Mouse (Mus musculus): ENCODE measurements around the gene Ddx55.

Gene Ddx55

DNA sequence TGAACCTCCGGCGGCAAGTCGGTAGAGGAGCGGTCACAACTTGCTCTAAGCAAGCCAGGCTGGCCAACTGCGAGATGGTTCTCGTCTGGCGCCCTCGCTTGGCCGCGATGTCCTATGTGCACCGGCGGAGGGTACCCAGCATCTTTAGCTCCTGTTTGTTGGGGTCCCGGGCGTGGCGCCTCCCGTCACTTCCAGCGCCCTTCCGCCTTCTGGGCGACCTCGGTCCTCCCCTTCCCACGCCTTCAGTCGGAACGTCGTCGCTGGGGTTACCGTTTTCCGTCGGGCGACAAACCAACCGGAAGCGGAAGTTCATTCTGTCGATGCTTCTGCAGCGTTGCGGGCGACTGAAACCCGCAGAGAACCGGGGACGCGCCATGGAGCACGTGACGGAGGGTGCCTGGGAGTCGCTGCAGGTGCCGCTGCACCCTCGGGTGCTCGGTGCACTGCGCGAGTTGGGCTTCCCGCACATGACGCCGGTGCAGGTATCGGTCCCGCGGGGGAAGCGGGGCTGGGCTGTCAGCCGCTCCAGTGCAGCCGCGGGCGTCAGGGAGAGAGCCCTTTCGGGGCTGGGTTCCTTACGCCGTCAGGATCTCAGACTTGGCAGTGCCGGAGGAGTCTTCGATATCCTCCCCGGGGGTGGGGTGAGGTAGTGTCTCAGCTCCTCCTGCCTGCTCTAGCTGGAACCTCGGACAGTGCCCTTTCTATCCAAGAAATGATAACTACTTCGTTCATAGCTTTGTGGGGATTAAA is at the start of gene Ddx55:
Ddx55 (plus strand) TSS at position 307 of the 750 bp plus-strand sequence.
- DNase-seq (ENCODE audit: low spot score in 2 of 2) = peak; percentile 85 to 87

DNA sequence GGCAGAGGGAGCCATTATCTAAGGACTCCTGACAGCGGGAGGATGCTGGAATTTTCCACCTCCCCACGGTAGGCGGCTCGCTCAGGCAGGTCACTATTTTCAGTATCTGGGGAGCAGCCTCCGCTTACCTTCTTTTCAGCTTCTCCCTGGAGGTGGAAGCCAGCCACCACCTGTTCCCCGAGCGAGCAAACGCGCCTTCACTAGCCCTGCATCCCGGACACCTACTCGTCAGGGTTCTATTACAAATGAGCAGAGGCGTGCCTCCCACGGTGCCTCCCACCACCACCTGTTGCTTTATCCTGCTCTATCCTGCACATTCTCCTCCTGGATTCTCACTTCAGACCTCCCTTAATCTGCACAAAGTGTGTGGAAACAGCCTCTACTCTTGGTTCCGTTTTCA is 48.9 kb upstream of the Ddx55 start:
- peak; percentile 50 to 54 for DNase-seq (ENCODE audit: low spot score in 2 of 2)

DNA sequence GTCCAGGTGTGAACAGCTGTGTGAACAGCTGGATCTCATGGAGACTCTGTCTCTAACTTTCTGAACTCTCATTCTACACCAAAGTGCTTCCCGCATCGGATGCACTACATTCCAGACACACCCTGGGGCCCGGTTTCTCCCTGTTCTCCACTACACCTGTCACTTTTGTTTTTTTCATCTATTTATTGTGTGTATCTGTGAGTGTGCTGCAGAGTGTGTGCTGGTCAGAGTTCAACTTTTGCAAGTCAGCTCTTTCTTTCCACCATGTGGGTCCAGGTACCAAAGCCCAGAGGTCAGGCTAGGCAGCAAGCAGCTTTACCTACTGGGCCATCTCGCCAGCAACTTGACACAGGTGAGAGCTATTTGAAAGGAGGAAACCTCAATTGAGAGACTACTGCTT is 47.4 kb upstream of the Ddx55 start:
- no peak for DNase-seq (ENCODE audit: low spot score in 2 of 2)

DNA sequence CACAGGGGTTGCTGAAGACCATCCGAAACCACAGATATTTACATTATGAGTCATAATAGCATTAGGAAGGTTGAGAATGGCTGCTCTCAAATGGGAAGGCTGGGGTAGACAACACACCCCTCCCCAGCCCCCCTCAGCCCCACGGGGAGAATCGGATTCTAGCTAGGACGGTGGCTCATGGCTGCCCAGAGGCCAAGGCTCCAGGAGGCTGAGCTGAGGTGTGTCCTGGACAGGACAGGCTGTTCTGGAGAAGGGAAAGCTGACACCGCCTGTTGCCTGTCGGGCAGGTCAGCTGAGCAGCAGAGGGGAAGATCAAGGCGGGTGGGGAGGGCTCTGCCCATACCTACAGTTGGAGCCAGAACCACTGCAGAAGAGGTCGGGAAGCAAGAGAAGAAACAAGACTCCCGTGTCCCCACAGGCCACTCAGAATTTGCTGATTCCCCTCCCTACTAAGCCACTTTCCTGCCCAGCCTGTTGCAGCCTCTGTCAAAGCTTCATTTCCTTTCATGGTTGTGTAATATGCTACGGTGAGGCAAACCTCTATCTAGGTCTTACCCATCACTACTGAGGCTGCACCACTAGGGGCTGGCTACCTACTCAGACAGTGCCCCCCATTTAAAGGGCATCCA is 45.8 kb upstream of the Ddx55 start:
- DNase-seq (ENCODE audit: low spot score in 2 of 2) = no peak

DNA sequence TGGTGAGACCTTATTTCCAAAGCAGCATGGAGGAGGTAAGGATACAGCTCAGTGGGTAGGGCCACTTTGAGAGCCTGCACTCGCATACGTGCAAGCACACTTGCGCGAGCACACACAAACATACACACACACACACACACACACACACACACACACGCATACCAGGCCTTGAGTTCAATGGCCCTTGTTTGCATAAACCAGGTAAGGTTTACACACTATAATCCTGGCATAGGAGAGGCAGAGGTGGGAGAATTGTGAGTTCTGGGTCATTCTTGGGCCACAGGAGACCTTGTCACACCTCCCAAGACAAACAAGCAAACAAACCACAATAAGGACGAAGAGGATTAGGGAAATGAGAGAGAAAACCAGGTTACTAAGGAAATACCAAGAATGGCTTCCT is 43.5 kb upstream of the Ddx55 start:
- no peak for DNase-seq (ENCODE audit: low spot score in 2 of 2)

DNA sequence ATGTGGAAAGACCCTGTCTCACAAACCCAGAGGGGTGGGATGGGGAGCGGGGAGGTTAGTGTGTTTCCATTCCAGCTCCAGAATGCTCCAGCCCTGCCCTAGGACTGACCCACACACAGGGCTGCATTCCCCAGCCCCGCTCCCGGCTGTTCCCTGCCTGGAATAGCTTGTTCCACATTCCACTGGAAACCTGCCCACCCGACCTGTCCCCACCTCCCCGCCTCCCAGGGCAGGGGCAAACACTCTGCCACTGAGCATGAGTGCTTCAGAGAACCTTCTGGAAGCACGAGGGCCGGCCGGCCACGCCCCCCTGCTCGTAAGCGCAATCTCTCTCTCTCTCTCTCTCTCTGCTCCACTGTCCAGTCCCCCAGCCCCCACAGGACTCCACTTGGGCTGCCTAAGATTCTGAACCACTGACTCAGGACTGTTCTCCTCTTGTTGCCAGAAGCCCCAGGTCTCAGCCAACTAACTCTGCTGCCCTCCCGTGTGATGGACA is 42.9 kb upstream of the Ddx55 start:
- DNase-seq (ENCODE audit: low spot score in 2 of 2) = no peak

DNA sequence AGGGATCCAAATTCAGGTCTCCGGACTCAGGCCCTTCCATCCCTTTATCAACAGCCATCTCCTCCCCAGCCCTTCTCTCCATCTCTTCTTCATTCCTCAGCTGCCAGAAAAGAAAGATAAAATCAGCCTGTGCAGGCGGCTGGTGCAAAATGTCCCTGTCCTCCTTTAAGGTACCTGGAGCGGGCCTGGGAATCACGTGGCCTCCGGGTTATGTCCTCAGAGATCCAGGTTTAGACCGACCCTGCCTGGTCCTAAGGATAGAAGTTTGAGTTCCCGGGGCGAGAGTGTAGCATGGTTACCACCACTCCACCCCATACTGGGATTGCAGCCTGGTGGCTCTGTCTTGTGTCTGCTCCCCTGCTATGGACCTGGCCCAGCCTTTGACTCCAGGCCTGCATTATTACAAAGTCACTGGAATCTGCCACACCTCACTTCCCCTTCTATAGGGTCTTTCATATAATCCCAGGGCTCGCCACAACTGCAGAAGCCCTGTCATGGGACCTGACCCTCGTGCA is 42.1 kb upstream of the Ddx55 start:
- DNase-seq (ENCODE audit: low spot score in 2 of 2) = no peak

DNA sequence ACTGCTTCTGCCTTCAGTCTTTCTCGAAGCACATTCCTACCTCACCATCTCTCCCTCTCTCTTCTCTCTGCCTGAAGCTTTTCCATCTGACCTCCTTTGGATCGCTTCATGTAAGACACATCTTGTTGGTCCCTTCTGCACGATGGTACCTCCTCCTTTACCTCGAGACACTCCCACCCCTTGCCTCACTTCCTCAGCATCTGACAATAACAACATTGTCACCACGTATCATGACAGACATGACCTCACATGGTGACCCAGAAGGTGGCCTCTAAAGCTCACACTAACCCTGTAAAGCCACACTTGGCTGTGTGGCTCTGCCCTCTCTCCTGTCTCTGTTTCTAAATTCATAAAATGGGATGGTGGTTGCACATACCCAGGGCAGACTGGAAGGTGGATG is 36.9 kb upstream of the Ddx55 start:
- no peak for DNase-seq (ENCODE audit: low spot score in 2 of 2)

DNA sequence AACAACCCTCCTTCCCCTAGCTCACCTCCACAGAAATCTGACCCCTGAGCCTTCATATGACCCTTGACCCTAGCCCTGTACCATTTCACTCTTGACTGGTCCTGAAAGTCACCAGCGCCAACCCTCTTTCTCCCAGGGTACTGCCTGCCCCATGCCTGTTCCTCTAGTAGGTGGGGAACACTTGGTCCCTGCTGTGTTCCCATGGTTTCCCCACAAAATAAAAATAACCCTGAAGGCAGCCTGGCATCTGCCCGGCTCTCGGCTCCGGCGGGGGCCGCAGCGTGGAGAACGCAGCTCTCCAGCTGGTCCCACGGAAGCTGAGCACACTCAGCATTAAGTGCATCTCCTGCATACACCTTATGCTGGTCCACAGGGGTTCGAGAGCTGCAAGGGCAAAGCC is 34.0 kb upstream of the Ddx55 start:
- DNase-seq (ENCODE audit: low spot score in 2 of 2) = peak; percentile 63 to 68

DNA sequence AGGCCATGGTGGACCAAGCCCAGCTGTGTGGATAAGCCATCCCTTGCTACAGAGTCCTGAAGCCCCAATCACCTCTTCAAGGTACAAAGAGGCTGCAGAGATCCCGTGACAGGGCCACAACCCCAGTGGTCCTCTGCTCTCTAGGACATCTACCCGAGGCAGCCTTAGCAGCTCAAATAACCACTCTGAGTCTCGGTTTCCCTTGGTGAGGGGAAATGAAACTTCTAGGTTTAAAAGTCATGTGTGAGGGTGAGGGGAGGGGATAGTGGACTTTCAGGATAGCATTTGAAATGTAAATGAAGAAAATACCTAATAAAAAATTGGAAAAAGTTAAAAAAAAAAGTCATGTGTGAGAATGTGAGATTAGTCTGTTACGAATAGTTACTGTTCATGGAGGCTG is 31.1 kb upstream of the Ddx55 start:
- no peak for DNase-seq (ENCODE audit: low spot score in 2 of 2)

DNA sequence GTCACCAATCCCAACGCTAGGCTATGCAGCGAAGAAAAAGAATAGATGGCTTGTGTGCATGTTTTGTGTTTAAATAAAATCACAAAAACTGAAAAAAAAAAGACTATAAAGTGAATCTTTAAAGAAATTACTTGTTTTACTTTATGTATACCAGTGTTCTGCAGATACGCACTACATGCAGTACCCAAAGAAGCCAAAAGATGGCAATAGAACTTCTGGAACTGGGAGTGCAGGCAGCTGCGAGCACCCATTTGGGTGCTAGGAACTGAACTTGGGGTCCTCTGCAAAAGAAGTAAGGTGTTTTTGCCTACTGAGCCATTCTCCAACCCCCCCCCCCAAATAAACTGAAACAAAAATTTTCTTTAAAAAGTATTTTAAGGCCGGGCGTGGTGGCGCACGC is 29.6 kb upstream of the Ddx55 start:
- DNase-seq (ENCODE audit: low spot score in 2 of 2) = no peak

DNA sequence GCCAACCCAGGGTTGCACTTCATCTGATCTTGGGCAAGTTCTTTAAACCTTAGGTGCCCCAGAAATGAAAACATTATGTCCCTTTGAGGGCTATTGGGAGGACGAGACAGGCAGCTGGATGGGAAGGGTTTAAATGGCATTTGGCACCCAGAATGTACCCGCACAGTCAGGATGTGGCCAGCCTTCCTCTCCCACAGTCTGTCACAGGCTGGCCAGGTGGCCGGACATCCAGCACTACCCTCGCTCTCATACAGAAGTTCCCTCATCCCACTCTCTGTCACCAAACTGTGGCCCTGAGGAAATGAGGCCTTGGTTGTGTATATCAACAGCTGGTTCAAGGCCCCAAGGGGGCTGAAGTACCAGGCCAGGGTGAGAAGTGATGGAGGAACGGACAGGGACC is 27.7 kb upstream of the Ddx55 start:
- DNase-seq (ENCODE audit: low spot score in 2 of 2) = no peak

DNA sequence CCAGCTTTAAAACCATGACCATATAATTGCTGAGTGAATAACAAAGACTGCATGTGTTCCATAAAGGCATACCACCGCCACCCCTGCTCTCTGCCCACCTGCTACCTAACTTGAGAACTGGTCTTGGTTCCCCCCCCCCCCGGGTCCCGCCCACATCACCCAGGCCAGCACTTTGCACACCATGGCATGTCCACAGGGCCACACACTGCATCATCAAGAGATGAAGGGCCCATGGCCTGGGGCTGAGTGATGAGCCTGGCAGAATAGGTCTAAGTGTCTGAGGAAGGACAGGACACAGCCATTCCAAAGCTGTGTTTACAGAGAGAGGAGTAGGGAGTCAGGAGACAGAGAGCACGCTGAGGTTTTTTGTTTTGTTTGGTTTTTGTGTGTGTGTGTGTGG is 24.3 kb upstream of the Ddx55 start:
- no peak for DNase-seq (ENCODE audit: low spot score in 2 of 2)

DNA sequence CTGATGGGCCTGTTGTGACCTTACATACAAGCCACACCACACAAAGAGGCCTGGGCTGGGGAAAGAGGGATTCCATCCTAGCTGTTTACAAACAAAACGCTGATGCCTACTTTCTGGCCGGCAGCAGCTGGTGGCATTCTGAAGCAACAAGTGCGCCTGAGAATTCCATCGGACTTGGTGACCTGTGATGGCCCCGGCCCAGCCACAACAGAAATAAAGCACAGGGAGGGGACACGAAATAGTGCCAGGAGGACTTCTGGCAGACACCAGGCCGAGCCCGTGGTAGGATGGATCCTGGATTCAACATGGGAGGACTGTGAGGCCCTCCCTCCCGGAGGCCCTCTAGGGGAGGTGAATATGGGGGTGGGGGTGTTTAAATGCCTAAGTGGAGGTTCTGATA is 23.9 kb upstream of the Ddx55 start:
- no peak for DNase-seq (ENCODE audit: low spot score in 2 of 2)

DNA sequence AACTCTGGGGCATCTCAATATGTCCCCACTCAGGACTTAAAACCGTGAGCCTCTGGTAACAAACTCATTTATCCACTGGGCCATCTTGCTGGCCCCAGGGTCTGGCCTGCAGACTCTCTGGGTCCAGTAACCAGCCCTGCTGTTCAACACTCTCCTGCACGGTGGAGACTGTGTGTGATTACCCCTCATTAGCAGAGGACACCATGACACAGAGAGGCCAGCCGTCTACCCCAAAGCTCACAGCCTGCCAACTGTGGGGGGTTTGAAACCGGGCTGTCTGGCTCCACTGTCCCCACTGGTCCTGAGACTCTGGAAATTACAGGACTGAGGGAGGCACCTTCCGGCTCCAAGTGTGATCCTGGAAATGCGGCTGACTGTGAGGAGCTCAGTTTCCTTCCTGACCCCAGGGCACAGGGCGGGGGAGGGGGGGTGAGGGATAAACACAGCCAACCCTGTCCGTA is 23.4 kb upstream of the Ddx55 start:
- DNase-seq (ENCODE audit: low spot score in 2 of 2) = no peak

DNA sequence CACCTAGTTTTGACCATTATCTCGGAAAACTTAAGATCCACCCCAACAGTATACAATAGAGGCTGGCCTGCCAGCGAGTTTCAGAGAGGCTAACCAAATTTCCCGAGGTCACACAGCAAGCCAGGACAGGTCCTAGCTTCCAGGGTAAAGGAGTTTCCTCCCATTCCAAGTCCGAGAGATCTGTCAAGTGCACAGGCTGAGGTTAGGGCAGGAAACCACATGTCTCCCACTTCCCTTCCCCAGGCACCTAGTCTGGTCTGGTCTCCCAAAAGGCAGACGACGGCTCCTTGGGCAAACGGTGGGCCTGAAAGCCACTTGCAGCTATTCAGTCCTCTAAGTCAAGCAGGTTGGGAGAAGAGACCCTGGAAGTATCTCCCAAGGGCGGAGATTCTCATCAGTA is 23.0 kb upstream of the Ddx55 start:
- DNase-seq (ENCODE audit: low spot score in 2 of 2) = no peak

DNA sequence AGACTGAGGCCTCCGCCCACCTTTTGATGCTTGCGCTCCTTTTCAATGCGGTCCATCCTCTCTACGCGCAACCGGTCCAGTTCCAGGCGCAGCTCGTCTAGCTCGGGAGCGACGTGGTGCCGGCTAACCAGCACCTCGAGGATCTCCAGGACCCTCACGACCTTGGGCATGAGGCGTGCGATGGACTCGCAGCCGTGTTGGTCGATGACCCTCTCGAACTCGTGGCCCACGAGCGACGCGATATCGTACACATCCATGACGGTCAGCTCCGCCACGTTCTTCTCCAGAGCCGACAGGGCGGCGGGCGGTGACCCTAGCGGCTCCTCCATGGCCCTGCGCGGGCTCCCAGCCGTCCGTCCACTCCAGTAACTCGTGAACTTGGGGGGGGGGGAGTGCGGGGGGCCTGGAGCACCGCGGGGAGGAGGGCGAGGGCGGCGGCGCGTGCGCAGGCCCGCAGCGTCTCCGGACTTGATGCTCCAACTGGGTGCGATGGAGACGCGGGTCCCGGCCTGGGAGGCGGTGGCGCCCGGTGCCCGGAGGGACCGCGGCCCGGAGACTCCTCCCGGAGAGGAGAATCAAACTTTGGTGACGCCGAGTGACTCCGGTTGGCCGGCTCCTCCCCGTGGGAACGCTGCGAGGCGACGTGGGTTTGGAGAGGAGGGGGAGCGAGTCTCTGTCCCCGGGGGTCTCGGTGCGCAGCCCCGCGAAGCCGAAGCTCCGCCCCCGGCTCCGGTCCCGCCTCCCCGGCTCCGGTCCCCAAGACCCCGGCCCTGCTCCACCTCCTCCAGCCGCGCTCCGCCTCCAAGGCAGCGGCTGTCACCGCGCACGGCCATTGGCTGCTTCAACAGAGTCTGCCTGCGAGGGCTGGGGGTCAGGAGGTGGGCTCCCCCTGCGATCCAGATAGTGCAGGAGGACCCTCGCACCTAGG is 21.7 kb upstream of the Ddx55 start, which contains the start of gene Rilpl1:
Rilpl1 (minus strand) TSS at position 737 of the 928 bp plus-strand sequence.
- DNase-seq (ENCODE audit: low spot score in 2 of 2) = peak; percentile 55 to 73

DNA sequence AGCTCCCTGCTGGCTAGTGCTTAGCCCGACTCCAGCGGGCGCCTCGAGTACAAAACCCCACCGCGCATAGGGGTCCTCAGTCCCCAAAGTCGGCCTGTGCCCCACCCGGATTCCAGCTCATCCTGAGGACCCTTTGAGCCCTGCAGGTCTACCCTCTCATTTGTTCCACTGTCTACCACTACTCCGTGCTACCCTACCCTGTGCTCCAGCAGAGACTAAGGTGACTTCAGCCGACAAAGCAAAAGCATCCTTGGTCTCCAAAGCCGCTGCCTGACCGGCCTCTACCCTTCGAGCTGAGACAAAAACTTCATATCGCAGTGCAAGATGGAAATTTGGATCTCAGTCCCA is 21.1 kb upstream of the Ddx55 start:
- no peak for DNase-seq (ENCODE audit: low spot score in 2 of 2)

DNA sequence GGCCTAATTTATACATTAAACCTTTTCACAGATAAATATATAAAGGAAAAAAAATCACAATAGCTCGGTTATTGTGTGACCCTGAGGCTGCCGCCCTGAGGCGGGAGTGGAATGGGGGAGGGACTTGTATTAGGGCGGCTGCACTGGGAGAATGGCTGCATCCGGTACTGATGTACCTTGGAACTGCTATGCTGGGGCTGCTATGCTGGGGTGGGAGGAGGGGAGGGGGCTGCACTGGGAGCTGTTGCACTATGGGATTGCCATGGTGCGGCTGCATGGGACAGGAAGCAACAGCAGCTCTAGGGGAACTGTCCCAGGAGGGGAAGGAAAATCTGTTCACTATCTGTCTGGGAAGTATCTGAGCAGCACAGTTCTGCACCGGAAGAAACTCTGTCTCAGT is 20.2 kb upstream of the Ddx55 start:
- DNase-seq (ENCODE audit: low spot score in 2 of 2) = no peak

DNA sequence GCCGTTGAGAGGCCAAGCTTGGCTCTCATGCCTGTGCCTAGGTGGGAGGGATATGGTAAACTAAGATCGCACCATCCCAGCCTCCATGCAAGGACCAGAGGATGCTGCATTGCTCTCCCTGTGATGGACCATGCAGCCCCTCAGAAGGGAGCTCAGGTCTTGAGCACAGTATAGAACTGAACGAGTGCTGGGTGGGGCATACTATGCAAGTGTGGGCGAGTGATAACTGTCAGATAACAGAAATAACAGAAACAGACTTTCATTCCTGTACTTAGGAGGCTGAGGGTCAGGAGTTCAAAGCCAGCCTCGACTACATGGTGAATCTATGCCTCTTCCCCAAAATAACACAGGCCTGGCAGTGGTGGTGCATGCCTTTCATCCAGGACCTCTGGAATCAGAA is 17.6 kb upstream of the Ddx55 start:
- DNase-seq (ENCODE audit: low spot score in 2 of 2) = no peak

DNA sequence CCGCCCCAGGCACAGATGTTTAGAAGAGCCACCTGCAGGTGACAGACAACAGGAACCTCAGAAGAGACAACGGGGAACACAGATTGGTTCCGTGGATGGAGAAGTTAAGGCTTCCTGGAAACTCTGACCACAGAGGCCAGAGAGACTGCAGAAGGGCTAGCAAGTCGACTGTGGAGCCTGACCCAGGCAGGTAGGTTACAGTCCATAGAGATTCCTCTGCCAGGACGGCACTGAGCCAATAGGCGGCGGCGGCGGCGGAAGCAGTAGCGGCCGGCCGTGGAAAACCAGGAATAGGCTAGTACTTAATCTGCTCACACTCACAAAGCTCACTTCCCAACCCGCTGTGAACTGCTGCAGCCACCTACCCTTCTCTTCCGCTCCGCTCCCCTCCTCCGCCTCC is 15.9 kb upstream of the Ddx55 start:
- DNase-seq (ENCODE audit: low spot score in 2 of 2) = no peak

Measured in frontal cortex, postnatal 14 days (tissue).